Mouse (Mus musculus) hematopoietic stem cell, adult 5-6 weeks (primary cell): ENCODE data around the gene Rab31. TPM values are rescaled to one million over a fixed set of nuclear protein-coding genes. Genes with fewer than 3 reads are reported as not detected.

Experiments used
- ATAC-seq, 2 experiments: fragments of 125-278 bp in 1 of 2; replicated peaks in 1 of 2; 2 replicates each; pipeline ENCODE4 v1.8.0; 2016 to 2017; ENCODE audit warnings: inconsistent platforms in 2 of 2, mild to moderate bottlenecking in 2 of 2, moderate number of reproducible peaks in 2 of 2, low read depth in 1 of 2, moderate TSS enrichment in 1 of 2; ENCODE audit not compliant: low FRiP score in 2 of 2, poor library complexity in 2 of 2, severe bottlenecking in 2 of 2, insufficient read depth in 1 of 2, low TSS enrichment in 1 of 2
- total RNA-seq: library from RNA; stranded (forward); fragments of 172-1452, 232-1000 nt; gene quantifications from 2 replicates; pipeline ENCODE4 v1.2.3, GENCODE M21; 2017

The Rab31 gene
- 67.1 and 73.0 TPM in 2 replicates for total RNA-seq

DNA sequence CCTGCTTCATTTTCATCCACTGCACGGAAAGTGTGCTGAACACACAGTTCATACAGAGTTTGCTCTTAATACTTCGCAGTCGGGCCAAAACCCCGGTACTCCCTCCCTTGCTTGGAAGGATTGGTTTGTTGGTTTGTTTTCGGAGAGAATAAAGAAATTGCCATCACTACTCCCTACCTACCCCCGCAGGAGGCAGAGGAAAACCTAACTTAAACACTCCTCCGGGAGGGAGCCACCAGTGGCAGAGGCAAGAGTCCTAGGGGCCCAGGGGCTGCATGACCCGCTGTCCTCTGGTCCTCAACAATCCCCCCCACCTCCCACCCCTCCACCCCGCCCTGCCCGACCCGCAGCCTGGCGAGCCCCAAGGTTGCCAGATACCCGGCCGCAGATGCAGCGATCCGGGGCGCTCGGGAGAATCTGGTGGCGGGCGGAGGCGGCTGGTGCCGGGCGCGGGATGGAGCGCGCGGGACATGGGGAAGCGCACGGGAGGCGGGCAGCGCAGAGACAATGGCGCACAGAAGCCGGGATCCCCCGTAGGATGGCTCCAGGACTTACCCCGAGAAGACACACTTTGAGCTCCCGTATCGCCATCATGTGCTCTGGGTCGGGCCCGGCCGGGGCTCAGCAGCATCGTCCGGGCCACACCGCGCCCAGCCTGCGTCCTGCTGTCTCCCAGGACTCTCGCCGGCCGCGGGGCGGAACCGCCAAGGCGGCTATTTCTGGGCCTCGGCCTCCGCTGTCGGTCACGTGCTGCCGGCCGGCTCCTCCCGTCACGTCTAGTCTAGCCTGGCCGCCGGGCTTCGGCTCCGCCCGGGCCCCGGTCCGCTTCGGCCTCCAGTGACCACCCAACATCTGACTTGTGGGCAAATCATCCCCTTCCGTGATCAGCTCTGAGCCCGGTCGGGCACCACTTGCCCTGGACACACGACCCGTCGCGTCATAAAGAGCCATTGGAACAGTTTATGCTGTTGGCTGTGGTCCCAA, at the start of gene Rab31:
TSS of gene Rab31 (minus strand) at position 802 of the 984 bp plus-strand sequence.
- ATAC-seq, result peak; percentile 8 to 23; a peak in 3 of 4 replicates

DNA sequence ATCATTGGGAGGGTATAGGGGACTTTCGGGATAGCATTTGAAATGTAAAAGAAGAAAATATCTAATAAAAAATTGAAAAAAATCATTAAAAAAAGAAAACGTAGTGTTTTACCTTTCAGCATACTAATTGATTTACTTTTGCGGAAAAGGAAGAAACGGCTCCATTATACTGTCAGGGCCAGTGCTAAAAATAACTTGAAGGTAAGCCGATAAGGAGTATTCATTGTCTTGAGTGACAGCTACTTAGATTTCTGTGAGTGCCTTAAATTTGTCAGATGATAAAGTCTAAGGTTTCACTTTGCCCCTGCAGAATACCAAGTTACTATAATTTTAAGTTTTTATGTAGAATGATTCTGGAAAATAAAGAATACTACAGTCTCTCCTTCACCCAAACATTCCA, 47.6 kb upstream of the Rab31 start:
- no peak for ATAC-seq

DNA sequence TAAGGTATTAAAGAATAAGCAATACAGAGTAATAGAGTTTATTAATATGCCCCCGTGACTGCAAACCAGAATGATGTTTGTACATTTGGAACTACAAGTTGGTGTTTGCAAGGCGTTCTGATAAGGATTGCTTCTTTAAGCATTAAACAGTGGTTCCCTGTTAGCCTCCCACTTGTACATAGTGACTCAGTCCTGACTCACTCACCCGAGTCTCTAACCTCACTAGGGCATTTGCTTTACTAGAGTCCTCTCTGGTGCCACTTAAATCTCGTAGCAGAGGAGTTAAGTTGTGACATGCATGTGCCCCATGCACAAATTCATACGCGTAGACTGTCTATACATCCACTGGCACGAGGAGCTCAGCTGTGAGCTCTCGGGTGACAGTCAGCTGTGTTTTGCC, 41.2 kb upstream of the Rab31 start:
- no peak for ATAC-seq

DNA sequence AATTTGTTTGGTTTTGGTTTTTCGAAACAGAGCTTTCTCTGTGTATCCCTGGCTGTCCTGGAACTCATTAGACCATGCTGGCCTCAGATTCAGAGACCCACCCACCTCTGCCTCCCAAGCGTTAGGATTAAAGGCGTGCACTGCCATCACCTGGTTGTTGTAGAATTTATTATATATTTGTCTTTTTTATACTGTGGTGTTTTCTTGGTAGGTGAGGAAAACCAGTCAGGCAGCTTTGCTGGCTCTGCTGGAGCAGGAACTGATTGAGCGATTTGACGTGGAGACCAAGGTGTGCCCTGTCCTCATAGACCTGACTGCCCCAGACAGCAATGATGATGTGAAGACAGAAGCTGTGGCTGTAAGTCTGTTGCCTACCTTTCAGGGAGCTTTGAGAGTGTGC, 38.5 kb upstream of the Rab31 start:
- ATAC-seq, result no peak

DNA sequence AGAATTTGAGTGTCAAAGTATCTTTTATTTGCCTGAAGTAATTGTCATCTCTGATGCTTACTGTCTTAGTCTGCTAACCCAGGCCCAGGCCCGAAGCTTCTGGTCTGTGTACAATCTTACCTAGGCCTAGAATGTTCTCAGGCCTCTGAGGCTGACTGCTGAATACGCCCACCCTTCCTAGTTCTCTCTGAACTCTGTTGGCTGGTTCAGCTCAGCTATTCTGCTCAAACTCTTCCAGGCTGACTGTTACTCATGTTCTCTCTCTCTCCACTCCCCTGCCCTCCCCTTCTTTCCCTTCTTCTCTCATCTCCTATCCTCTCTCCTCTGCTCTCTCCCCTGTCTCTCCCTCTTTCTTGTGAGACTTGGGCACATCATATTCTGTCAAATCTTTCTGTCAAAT, 33.9 kb upstream of the Rab31 start:
- ATAC-seq, result no peak

DNA sequence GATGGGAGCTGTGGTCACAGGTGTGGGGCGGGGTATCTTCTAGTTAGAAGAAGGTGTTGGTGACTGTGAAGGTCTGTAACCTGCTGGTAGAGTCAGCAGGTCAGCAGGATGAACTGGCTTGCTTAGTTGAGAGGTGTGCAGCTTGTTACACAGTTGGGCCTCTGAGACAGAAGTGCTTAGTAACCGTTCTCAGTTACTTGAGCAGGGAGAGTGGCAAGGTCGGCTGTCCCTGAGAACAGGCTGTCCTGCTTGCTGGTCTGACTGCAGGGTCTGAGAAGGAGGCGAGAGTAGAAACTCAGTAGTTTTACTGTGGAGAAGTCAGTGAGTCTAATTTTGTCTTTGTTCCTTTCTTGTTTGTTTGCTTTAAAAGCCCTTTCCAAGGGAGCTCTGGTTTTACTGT, 33.4 kb upstream of the Rab31 start:
- ATAC-seq, result no peak

DNA sequence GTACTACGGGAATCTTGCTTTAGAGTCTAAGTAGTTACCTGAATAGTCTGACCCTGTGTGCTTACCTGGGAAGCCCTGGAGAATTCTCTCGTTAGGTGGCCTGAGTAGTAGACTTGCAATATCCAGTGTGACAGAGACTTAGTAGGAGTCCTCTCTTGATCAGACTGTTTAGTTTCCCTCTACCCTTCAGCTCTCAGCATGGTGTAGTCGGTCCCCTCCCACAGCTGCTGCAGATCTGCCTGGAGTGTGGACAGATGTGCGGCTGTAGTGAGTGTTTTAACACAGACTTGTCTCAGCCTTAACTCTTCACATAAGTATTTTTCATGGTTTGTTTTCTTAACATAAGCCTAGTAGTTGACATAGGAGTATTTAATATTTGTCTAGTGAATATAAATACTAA, 29.5 kb upstream of the Rab31 start:
- no peak for ATAC-seq

DNA sequence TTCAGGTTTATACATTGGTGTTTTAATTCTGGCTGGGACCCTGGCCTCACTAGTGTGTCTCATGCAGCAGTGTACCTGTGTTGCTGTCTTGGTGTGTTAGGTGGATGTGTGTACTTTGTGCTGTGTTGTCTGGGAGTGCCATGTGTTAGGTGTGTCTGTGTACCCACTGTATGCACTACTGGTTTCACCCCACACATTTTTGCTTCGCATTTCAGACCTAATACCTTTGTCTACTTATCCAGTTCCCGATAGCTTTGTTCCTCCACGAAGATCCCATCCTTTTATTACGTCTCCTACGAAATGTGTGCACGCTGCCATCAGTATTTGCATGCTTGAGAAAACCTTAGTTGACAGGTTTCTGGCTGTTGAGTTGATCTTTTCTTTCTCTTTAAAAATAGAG, 27.9 kb upstream of the Rab31 start:
- ATAC-seq, result no peak

DNA sequence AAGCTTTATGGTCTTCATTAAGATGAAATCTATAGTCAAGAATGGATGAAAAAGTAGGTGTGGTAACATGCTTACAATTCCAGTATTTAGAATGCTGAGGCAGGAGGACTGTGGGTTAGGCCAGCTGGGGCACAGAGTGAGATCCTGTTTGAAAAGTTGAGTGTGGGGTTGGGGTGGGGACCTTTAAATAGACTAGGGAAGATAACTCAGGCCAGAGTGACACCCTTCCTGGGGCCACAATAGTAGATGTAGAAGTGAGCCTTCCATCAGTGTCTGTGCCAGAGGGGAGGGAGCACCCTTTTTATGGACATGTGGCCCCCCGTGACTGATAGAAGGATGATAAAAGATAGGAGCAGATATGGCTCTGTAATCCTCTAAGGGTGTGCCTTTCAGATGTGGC, 26.8 kb upstream of the Rab31 start:
- ATAC-seq, result no peak

DNA sequence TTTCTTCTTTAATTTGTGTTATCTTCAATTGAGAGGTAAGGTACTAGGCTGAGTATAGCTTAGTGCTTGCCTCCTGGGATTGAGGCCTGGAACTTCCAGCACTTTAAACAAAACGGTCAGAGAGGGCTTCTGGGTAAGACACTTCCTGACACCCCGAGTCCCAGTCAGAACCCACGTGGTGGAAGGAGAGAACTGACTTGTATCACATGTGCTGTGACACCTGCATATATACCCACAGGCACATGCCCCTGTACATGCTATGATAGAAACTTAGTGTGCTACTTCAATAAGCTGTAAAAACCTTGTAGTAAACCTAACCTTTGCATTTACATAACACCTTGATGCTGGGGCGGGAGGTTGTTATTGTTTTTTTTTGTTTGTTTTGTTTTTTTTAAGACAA, 25.9 kb upstream of the Rab31 start:
- ATAC-seq, result no peak

DNA sequence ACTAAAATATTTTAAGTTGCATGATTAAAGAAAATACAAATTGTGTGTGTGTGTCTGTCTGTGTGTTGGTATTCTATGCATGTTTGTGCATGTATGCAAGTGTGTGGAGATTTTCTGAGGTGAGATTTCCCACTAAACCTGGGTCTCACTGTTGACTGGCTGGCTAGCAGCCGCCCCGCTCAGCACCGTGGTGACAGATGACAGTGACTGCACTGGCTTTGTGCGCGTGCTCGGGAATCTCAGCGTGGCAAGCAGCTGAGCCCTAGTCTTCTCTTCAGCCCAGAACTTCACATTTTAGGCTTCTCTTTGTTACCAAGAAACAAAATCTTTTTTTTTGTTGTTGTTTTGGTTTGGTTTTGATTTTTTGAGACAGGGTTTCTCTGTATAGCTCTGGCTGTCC, 23.5 kb upstream of the Rab31 start:
- ATAC-seq, result no peak

DNA sequence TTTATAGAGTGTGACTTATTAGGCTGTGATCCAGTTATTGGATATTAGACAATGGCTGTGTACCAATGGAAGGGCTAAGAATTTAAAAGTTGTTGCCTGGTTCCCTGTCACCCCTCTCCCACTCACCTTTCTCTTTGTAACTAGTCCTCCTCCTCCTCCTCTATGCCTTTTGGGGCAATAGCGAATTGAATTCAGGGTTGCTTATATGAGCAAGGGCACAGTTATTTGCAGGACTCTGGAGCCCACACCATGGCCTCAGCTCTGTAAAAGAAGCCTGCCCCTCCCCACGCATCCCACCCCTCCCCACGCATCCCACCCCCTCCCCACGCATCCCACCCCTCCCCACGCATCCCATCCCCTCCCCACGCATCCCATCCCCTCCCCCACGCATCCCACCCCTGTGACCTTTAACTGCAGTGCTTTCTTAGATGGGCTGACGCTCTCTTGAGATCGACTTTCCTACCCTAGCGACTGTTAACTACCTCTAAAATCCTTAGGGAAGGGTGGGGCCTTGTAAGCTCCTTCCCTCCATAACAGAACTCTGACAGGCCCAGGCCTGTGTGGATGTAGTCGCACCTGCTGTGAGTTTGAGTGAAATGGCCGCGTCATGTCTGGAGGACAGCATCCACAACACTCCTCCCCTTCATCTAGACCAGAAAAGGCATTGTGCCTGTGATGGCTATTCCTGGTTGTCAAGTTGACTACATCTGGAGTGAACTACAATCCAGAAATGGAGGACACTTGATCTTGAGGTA, 21.7 kb upstream of the Rab31 start:
- no peak for ATAC-seq

DNA sequence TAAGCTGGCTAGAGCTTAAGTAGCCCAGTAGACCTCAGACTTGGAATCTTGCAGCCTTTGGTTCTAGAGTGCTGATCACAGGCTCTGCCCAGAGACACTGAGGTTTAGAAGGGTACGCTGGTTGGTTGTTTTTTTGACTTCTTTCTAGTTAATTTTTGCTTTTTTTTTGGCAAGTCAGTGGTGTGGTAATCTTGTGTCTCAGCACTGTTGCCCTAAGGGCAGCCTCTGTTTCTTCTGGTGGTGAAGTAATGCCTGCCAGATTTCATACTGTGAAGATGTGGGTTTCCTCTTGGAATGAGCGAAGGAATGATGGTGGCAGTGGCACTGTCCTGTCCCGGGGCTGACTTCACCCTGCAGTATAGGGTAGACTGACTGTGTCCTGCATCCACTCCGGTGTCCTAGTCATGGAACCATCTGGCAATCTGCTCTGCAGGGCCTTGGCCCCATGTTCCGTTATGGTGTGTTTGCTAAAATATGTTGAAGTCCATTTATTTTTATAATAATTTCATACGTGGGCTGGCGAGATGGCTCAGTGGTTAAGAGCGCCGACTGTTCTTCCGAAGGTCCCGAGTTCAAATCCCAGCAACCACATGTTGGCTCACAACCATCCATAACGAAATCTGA, 20.9 kb upstream of the Rab31 start:
- ATAC-seq, result no peak

DNA sequence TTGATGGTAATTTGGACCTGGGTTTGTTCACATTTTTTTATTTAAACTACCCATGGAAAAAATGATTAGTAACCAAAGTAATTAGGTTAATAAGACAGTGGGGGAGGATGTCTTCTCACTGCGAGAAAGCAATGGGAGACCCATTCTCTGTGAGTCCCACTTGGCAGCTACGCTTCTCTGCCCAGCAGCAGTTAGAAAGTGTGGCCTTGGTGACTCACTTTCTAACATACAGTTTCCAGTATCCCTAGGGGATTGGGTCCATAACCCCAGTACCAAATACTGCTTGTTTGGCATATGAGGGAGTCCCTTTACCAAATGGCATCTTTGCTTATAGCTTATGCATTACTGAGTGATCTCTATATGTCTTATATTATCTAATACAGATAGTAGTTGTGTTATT, 18.6 kb upstream of the Rab31 start:
- ATAC-seq, result no peak

DNA sequence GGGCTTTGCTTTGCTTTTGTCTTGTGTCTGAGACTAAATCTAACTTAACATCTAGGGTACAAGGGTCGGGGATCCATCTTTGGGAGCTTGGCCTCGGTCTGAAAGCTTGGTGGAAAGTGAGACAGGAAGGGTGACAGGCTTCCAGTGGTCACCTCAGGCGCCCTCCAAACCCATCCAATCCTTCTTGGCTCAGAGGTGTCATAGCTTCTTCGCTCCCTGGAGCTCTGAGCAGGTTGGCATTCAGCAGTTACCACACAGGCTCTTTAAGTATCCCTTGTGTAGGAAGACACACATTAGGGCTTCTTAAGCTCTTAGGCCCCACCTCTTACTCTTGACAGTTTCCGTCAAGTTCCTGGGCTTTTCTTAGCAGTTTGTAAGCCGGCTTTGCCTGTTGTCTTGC, 17.0 kb upstream of the Rab31 start:
- no peak for ATAC-seq

DNA sequence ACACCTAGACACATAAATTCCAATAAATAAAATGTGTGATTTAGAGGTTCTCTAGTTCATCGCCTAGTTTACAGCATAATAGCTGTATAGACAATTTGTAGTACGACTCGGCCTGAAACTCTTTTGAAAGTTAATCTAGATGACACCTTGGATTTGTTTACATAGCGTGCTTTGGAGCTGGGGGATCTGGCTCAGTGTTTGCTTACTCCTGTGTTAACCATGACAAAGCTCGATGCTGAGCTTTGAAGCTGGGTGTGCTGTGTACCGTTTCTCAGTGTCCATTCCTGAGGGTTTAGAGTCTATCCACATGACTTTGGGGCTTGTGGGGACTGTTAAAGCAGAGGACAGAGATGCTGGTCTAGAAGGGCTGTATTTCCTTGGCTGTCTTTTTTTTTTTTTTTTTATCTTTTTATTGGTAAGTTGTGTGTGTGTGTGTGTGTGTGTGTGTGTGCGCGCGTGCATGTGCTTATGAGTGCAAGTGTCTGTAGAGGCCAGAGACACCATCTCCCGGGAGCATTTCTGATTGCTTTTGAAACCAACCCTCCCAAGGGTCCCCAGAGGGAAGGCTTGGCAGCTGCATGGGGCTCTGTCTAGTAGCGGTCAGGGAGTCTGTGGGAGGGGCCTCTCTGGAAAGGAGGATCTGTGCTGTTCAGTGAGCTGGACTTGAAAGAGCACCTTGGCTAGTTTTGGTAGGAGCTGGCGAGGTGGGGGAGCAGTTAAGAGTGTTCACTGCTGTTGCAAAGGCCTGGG, 16.2 kb upstream of the Rab31 start:
- no peak for ATAC-seq

DNA sequence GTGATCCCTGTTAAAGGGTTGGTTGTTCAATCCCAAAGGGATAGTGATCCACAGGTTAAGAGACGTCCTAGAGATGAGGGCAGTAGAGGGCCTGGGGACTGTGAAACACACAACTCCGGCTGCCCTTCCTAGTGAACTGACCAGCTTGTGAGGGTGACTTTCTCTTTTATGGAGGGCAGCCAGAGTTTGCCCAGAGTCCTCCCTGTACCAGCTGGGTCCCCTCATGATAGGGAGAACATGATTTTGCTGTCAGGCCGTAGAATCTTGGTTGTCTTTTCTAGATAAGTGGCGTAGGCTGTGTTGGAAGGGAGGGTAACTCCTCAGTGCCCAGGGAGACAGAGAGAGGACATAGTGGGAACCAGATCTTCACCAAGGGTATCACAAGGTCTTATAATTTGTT, 14.7 kb upstream of the Rab31 start:
- no peak for ATAC-seq
